Mouse (Mus musculus): ENCODE results near the gene Pagr1b. TPM values are rescaled to one million over a fixed set of nuclear protein-coding genes. Genes with fewer than 3 reads are reported as not detected.

Gene Pagr1b
- polyA plus RNA-seq, 1 experiment from 2014 or later, result not detected

- Histone ChIP-seq H3K9me3 (replicated peaks; ENCODE audit: control insufficient read depth, low read length) (no peaks in the 10 kb centered on the region), H3K4me1 (ENCODE audit: control insufficient read depth, low read depth, low read length) (peaks cover 40% of the 10 kb centered on the region), H3K9ac (ENCODE audit: low read depth, low read length) (peak overlapping the region; percentile 95), H3K27ac (ENCODE audit: low read length) (peak overlapping the region; percentile 96), H3K27me3 (ENCODE audit: control insufficient read depth, insufficient read depth, low read depth, low read length) (no peaks in the 10 kb centered on the region), H3K4me2 (ENCODE audit: low read depth, low read length) (peak overlapping the region; percentile 80), H3K4me3 (ENCODE audit: low read depth, low read length) (peak overlapping the region; percentile 87), H3K36me3 (ENCODE audit: control insufficient read depth, insufficient read depth) (peaks cover 9% of the 10 kb centered on the region; the same call in 1 of the 2 replicates)
- ATAC-seq (ENCODE audit: low read depth), result peak; percentile 49
- 2% methylated on average over 9 of the region's 10 CpGs for WGBS (ENCODE audit: insufficient replicate concordance)
Observed at GRCm38 (mm10) chr7:127016081-127016480, 203 bp downstream of the Pagr1b start.

- peaks cover 39% of the 10 kb centered on the region for H3K4me1 ChIP-seq (ENCODE audit: control insufficient read depth, low read depth, low read length)
- H3K4me3 ChIP-seq (ENCODE audit: low read depth, low read length), result no peak overlapping the region
- no peak overlapping the region for H3K4me2 ChIP-seq (ENCODE audit: low read depth, low read length)
- WGBS (ENCODE audit: insufficient replicate concordance), result 86% methylated on average over 12 of the region's 12 CpGs
- peaks cover 9% of the 10 kb centered on the region; the same call in 1 of the 2 replicates for H3K36me3 ChIP-seq (ENCODE audit: control insufficient read depth, insufficient read depth)
- H3K27ac ChIP-seq (ENCODE audit: low read length), result no peak overlapping the region
- no peak for ATAC-seq (ENCODE audit: low read depth)
- no peaks in the 10 kb centered on the region for H3K9me3 ChIP-seq (replicated peaks; ENCODE audit: control insufficient read depth, low read length)
- H3K9ac ChIP-seq (ENCODE audit: low read depth, low read length), result no peak overlapping the region
- H3K27me3 ChIP-seq (ENCODE audit: control insufficient read depth, insufficient read depth, low read depth, low read length), result no peaks in the 10 kb centered on the region
Observed at GRCm38 (mm10) chr7:127014993-127015392, 1.3 kb downstream of the Pagr1b start.

- Histone ChIP-seq H3K9ac (ENCODE audit: low read depth, low read length) (peak within 1 kb of the TSS; percentile 70), H3K36me3 (ENCODE audit: control insufficient read depth, insufficient read depth) (peaks cover 9% of the 10 kb centered on the region; the same call in 1 of the 2 replicates), H3K4me2 (ENCODE audit: low read depth, low read length) (peak within 1 kb of the TSS; percentile 81), H3K27ac (ENCODE audit: low read length) (peak within 1 kb of the TSS; percentile 81), H3K4me3 (ENCODE audit: low read depth, low read length) (peak within 1 kb of the TSS; percentile 73), H3K27me3 (ENCODE audit: control insufficient read depth, insufficient read depth, low read depth, low read length) (no peaks in the 10 kb centered on the region), H3K9me3 (replicated peaks; ENCODE audit: control insufficient read depth, low read length) (no peaks in the 10 kb centered on the region), H3K4me1 (ENCODE audit: control insufficient read depth, low read depth, low read length) (peaks cover 43% of the 10 kb centered on the region)
- ATAC-seq (ENCODE audit: low read depth), result no peak
- WGBS (ENCODE audit: insufficient replicate concordance), result 16% methylated on average over 11 of the region's 11 CpGs
Observed at GRCm38 (mm10) chr7:127014320-127014719, 2.0 kb downstream of the Pagr1b start, which contains the start of gene Mvp. Mvp (minus strand) TSS chr7:127014621.

- Histone ChIP-seq H3K4me1 (ENCODE audit: control insufficient read depth, low read depth, low read length) (peaks cover 53% of the 10 kb centered on the region), H3K27me3 (ENCODE audit: control insufficient read depth, insufficient read depth, low read depth, low read length) (no peaks in the 10 kb centered on the region), H3K9me3 (replicated peaks; ENCODE audit: control insufficient read depth, low read length) (no peaks in the 10 kb centered on the region), H3K4me2 (ENCODE audit: low read depth, low read length) (peak overlapping the region; percentile 81), H3K4me3 (ENCODE audit: low read depth, low read length) (peak overlapping the region; percentile 73; the same call in 1 of the 2 replicates), H3K36me3 (ENCODE audit: control insufficient read depth, insufficient read depth) (peaks cover 9% of the 10 kb centered on the region; the same call in 1 of the 2 replicates), H3K27ac (ENCODE audit: low read length) (no peak overlapping the region), H3K9ac (ENCODE audit: low read depth, low read length) (no peak overlapping the region)
- no peak for ATAC-seq (ENCODE audit: low read depth)
- 77% methylated on average over 6 of the region's 6 CpGs for WGBS (ENCODE audit: insufficient replicate concordance)
Observed at GRCm38 (mm10) chr7:127013385-127013784, 2.9 kb downstream of the Pagr1b start.

- no peaks in the 10 kb centered on the region for H3K27me3 ChIP-seq (ENCODE audit: control insufficient read depth, insufficient read depth, low read depth, low read length)
- no peak overlapping the region for H3K4me2 ChIP-seq (ENCODE audit: low read depth, low read length)
- no peak overlapping the region for H3K27ac ChIP-seq (ENCODE audit: low read length)
- peaks cover 9% of the 10 kb centered on the region; the same call in 1 of the 2 replicates for H3K36me3 ChIP-seq (ENCODE audit: control insufficient read depth, insufficient read depth)
- no peak overlapping the region for H3K9ac ChIP-seq (ENCODE audit: low read depth, low read length)
- no peak for ATAC-seq (ENCODE audit: low read depth)
- H3K9me3 ChIP-seq (replicated peaks; ENCODE audit: control insufficient read depth, low read length), result no peaks in the 10 kb centered on the region
- H3K4me1 ChIP-seq (ENCODE audit: control insufficient read depth, low read depth, low read length), result peaks cover 53% of the 10 kb centered on the region
- no peak overlapping the region for H3K4me3 ChIP-seq (ENCODE audit: low read depth, low read length)
- WGBS (ENCODE audit: insufficient replicate concordance), result 86% methylated on average over 10 of the region's 10 CpGs
Observed at GRCm38 (mm10) chr7:127012845-127013244, 3.4 kb downstream of the Pagr1b start.

GRCm38 (mm10) chr7:127012374-127012773 lies 3.9 kb downstream of the Pagr1b start:
- Histone ChIP-seq H3K27ac (ENCODE audit: low read length) (no peak overlapping the region), H3K9me3 (replicated peaks; ENCODE audit: control insufficient read depth, low read length) (no peaks in the 10 kb centered on the region), H3K27me3 (ENCODE audit: control insufficient read depth, insufficient read depth, low read depth, low read length) (no peaks in the 10 kb centered on the region), H3K4me3 (ENCODE audit: low read depth, low read length) (no peak overlapping the region), H3K36me3 (ENCODE audit: control insufficient read depth, insufficient read depth) (peaks cover 9% of the 10 kb centered on the region; the same call in 1 of the 2 replicates), H3K4me1 (ENCODE audit: control insufficient read depth, low read depth, low read length) (peaks cover 51% of the 10 kb centered on the region), H3K4me2 (ENCODE audit: low read depth, low read length) (no peak overlapping the region), H3K9ac (ENCODE audit: low read depth, low read length) (no peak overlapping the region)
- no peak for ATAC-seq (ENCODE audit: low read depth)
- 77% methylated on average over 6 of the region's 6 CpGs for WGBS (ENCODE audit: insufficient replicate concordance)

- ATAC-seq (ENCODE audit: low read depth), result no peak
- Histone ChIP-seq H3K4me1 (ENCODE audit: control insufficient read depth, low read depth, low read length) (peaks cover 50% of the 10 kb centered on the region), H3K4me3 (ENCODE audit: low read depth, low read length) (no peak overlapping the region), H3K9me3 (replicated peaks; ENCODE audit: control insufficient read depth, low read length) (no peaks in the 10 kb centered on the region), H3K27me3 (ENCODE audit: control insufficient read depth, insufficient read depth, low read depth, low read length) (no peaks in the 10 kb centered on the region), H3K4me2 (ENCODE audit: low read depth, low read length) (no peak overlapping the region), H3K9ac (ENCODE audit: low read depth, low read length) (no peak overlapping the region), H3K27ac (ENCODE audit: low read length) (no peak overlapping the region), H3K36me3 (ENCODE audit: control insufficient read depth, insufficient read depth) (peaks cover 9% of the 10 kb centered on the region; the same call in 1 of the 2 replicates)
- WGBS (ENCODE audit: insufficient replicate concordance), result 71% methylated on average over 2 of the region's 2 CpGs
Observed at GRCm38 (mm10) chr7:127011717-127012116, 4.6 kb downstream of the Pagr1b start.

GRCm38 (mm10) chr7:127011051-127011450 lies 5.2 kb downstream of the Pagr1b start:
- H3K9ac ChIP-seq (ENCODE audit: low read depth, low read length), result no peak overlapping the region
- peaks cover 50% of the 10 kb centered on the region for H3K4me1 ChIP-seq (ENCODE audit: control insufficient read depth, low read depth, low read length)
- H3K27ac ChIP-seq (ENCODE audit: low read length), result no peak overlapping the region
- no peak for ATAC-seq (ENCODE audit: low read depth)
- 74% methylated on average over 2 of the region's 2 CpGs for WGBS (ENCODE audit: insufficient replicate concordance)
- no peak overlapping the region for H3K4me2 ChIP-seq (ENCODE audit: low read depth, low read length)
- peaks cover 9% of the 10 kb centered on the region; the same call in 1 of the 2 replicates for H3K36me3 ChIP-seq (ENCODE audit: control insufficient read depth, insufficient read depth)
- no peaks in the 10 kb centered on the region for H3K9me3 ChIP-seq (replicated peaks; ENCODE audit: control insufficient read depth, low read length)
- H3K4me3 ChIP-seq (ENCODE audit: low read depth, low read length), result no peak overlapping the region
- H3K27me3 ChIP-seq (ENCODE audit: control insufficient read depth, insufficient read depth, low read depth, low read length), result no peaks in the 10 kb centered on the region

- ATAC-seq (ENCODE audit: low read depth), result no peak
- Histone ChIP-seq H3K27me3 (ENCODE audit: control insufficient read depth, insufficient read depth, low read depth, low read length) (no peaks in the 10 kb centered on the region), H3K4me2 (ENCODE audit: low read depth, low read length) (0 out of 2 replicates have a peak overlapping the region, but pooled peaks have one; percentile 49), H3K27ac (ENCODE audit: low read length) (peak overlapping the region; percentile 87), H3K9ac (ENCODE audit: low read depth, low read length) (peak overlapping the region; percentile 10; the same call in 1 of the 2 replicates), H3K9me3 (replicated peaks; ENCODE audit: control insufficient read depth, low read length) (no peaks in the 10 kb centered on the region), H3K36me3 (ENCODE audit: control insufficient read depth, insufficient read depth) (peaks cover 6% of the 10 kb centered on the region; the same call in 1 of the 2 replicates), H3K4me1 (ENCODE audit: control insufficient read depth, low read depth, low read length) (peaks cover 37% of the 10 kb centered on the region), H3K4me3 (ENCODE audit: low read depth, low read length) (no peak overlapping the region)
- 76% methylated on average over 17 of the region's 17 CpGs for WGBS (ENCODE audit: insufficient replicate concordance)
Observed at GRCm38 (mm10) chr7:127009307-127010085, 6.8 kb downstream of the Pagr1b start.

Measured in liver, embryonic 16.5 days (tissue).